Mouse (Mus musculus) cerebellum, adult 2 months (tissue): Measurements from ENCODE around the gene 1700025C18Rik.

ENCODE experiments used
- CTCF ChIP-seq: fragments of 200-500 bp; IDR thresholded peaks from 2 replicates; pipeline ENCODE4 v1.5.1; 2011; ENCODE audit warnings: low read depth, mild to moderate bottlenecking, control low read depth, low read length, moderate library complexity, borderline replicate concordance; ENCODE audit not compliant: insufficient read depth
- POLR2A ChIP-seq: fragments of 200-500 bp; IDR thresholded peaks from 2 replicates; pipeline ENCODE4 v1.6.1; 2011; ENCODE audit warnings: low read length, control low read depth, borderline replicate concordance; ENCODE audit not compliant: insufficient read depth

- no peak for TF ChIP-seq CTCF
- TF ChIP-seq POLR2A, result no peak
Observed at GRCm38 (mm10) chr2:165102920-165103319, 12.4 kb upstream of the 1700025C18Rik start.
